Mouse (Mus musculus) spleen, adult 2 months (tissue): ENCODE measurements around the gene Ptprj.

Experiments used
- CTCF ChIP-seq: fragments of 200-500 bp; IDR thresholded peaks from 2 replicates; pipeline ENCODE4 v1.5.1; 2011; ENCODE audit warnings: mild to moderate bottlenecking, inconsistent platforms; ENCODE audit not compliant: insufficient read depth, insufficient read length, insufficient replicate concordance; ENCODE audit errors: extremely low read depth
- POLR2A ChIP-seq: fragments of 200-500 bp; IDR thresholded peaks from 2 replicates; pipeline ENCODE4 v1.6.1; 2011; ENCODE audit warnings: low read depth, low read length, inconsistent platforms

DNA sequence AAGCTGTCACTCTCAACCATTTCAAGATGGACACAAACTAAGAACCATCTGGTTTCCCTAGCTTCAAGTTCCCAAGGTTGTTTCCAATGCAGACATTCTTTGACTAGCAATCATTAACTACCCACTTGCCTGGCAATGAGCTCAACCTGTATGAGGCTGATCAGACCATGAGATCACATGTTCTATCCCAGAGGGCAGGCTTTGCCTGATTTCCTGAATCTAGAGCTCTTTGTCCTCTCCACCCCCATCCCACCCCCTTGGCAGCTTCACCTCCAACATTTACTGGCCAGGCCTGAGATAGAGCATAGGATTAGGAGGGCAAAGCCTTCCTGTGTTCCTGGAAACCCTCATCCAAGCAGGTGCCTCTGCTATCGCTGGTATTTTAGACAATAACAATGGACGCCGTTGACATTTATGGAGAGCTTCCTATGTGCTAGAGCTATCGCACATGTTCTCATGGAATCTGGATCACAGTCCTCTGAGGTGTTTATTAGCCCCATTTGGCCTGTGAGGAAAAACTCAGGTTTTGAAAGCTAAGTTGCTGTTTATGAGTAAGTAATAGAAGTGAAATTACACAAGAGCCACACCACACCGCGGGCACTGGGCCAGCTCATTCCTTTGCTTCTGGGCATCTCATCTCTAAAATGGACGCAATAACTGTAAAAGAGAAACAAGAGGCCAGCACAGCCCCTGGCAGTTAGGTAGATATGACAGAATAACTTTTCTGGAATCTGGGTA is 15.1 kb downstream of the Ptprj start:
- no peak for TF ChIP-seq CTCF
- TF ChIP-seq POLR2A = no peak
